Mouse (Mus musculus) heart, postnatal 0 days (tissue): ENCODE measurements at regions not wholly inside any gene's neighbourhood (a gene's known extent, or its start where the extent isn't known, plus 50 kb on each side); places are given as distances from the start of the nearest gene placed in this dataset.

Experiments used
- ATAC-seq: fragments of 200-750 bp; cut with Nextera tagmentation; 2 replicates; pipeline ENCODE4 v1.8.0; 2017; ENCODE audit warnings: low read depth, moderate number of reproducible peaks, moderate library complexity; ENCODE audit not compliant: insufficient read depth
- DNase-seq: peaks from one replicate; pipeline ENCODE4 v3.0.0-alpha.2; 2016; ENCODE audit warnings: low spot score
- H3K27ac ChIP-seq: fragments of 300-500 bp; sonication (generic); 2 replicates; pipeline ENCODE4 v1.5.1; 2014; ENCODE audit warnings: low read depth, mild to moderate bottlenecking
- H3K27me3 ChIP-seq: fragments of 300-500 bp; sonication (generic); 2 replicates; pipeline ENCODE4 v1.6.1; 2014; ENCODE audit warnings: low read length, mixed read lengths; ENCODE audit not compliant: control insufficient read depth, insufficient read depth
- H3K36me3 ChIP-seq: fragments of 300-500 bp; sonication (generic); replicated peaks from 2 replicates; pipeline ENCODE4 v1.6.1; 2014; ENCODE audit warnings: low read length, mixed read lengths; ENCODE audit not compliant: control insufficient read depth, insufficient read depth
- H3K4me1 ChIP-seq: fragments of 300-500 bp; sonication (generic); 2 replicates; pipeline ENCODE4 v1.6.1; 2014; ENCODE audit warnings: antibody characterized with exemption; ENCODE audit not compliant: control insufficient read depth, insufficient read depth
- H3K4me2 ChIP-seq: fragments of 300-500 bp; sonication (generic); 2 replicates; pipeline ENCODE4 v1.6.1; 2014; ENCODE audit warnings: low read depth, mild to moderate bottlenecking, low read length, moderate library complexity
- H3K4me3 ChIP-seq: fragments of 300-500 bp; sonication (generic); 2 replicates; pipeline ENCODE4 v1.5.1; 2014; ENCODE audit warnings: low read depth, low read length
- H3K9ac ChIP-seq: fragments of 300-500 bp; sonication (generic); replicated peaks from 2 replicates; pipeline ENCODE4 v1.6.1; 2014; ENCODE audit warnings: low read depth, low read length, mixed read lengths
- H3K9me3 ChIP-seq: fragments of 300-500 bp; sonication (generic); replicated peaks from 2 replicates; pipeline ENCODE4 v1.6.1; 2016; ENCODE audit warnings: low read length; ENCODE audit not compliant: control insufficient read depth
- CTCF ChIP-seq: IDR thresholded peaks from 2 replicates; pipeline ENCODE4 v1.5.1; 2016; ENCODE audit warnings: antibody characterized with exemption, control low read depth, low read depth
- EP300 ChIP-seq: IDR thresholded peaks from 2 replicates; pipeline ENCODE4 v1.6.1; 2016; ENCODE audit warnings: antibody characterized with exemption, low read depth
- WGBS: fragments of 180-500 bp; shearing (Covaris S2); extraction: QIAGEN DNeasy Blood & Tissue Kit; methylation state at CpG from one replicate; pipeline ENCODE4 v1.1.7; 2014; 5-methylcytosine and 5-hydroxymethylcytosine counted together

GRCm38 (mm10) chr3:42065962-42066361 is 323.6 kb downstream of the D3Ertd751e start:
- TF ChIP-seq CTCF: no peak
- TF ChIP-seq EP300: no peak
- Histone ChIP-seq H3K36me3 (no peaks in the 10 kb centered on the region), H3K27me3 (no peaks in the 10 kb centered on the region), H3K27ac (no peak overlapping the region), H3K9ac (no peak overlapping the region), H3K9me3 (no peaks in the 10 kb centered on the region), H3K4me2 (no peak overlapping the region), H3K4me3 (no peak overlapping the region), H3K4me1 (no peaks in the 10 kb centered on the region)
- ATAC-seq: no peak
- 33% methylated on average over 3 of the region's 3 CpGs for WGBS
- no peak for DNase-seq

GRCm38 (mm10) chr3:42067036-42067435 is 324.6 kb downstream of the D3Ertd751e start:
- Histone ChIP-seq H3K4me3 (no peak overlapping the region), H3K27me3 (no peaks in the 10 kb centered on the region), H3K36me3 (no peaks in the 10 kb centered on the region), H3K27ac (no peak overlapping the region), H3K9me3 (no peaks in the 10 kb centered on the region), H3K4me2 (no peak overlapping the region), H3K9ac (no peak overlapping the region), H3K4me1 (no peaks in the 10 kb centered on the region)
- TF ChIP-seq EP300 (no peak), CTCF (no peak)
- ATAC-seq (no peak), DNase-seq (no peak)
- 83% methylated on average over 5 of the region's 5 CpGs for WGBS

GRCm38 (mm10) chr3:42074532-42075287 is 332.3 kb downstream of the D3Ertd751e start:
- Histone ChIP-seq H3K9me3 (no peaks in the 10 kb centered on the region), H3K27ac (no peak overlapping the region), H3K9ac (no peak overlapping the region), H3K36me3 (no peaks in the 10 kb centered on the region), H3K4me1 (no peaks in the 10 kb centered on the region), H3K4me2 (no peak overlapping the region), H3K27me3 (no peaks in the 10 kb centered on the region), H3K4me3 (no peak overlapping the region)
- peak; percentile 8 for DNase-seq
- WGBS: 46% methylated on average over 11 of the region's 11 CpGs
- peak; percentile 48 for TF ChIP-seq CTCF
- TF ChIP-seq EP300: no peak
- ATAC-seq: no peak

GRCm38 (mm10) chr3:42110976-42111847 is 368.8 kb downstream of the D3Ertd751e start:
- no peak for ATAC-seq
- TF ChIP-seq EP300 (no peak), CTCF (peak; percentile 61)

GRCm38 (mm10) chr3:42129821-42130560 is 387.6 kb downstream of the D3Ertd751e start:
- ATAC-seq (no peak), DNase-seq (no peak)
- Histone ChIP-seq H3K27me3 (no peaks in the 10 kb centered on the region), H3K4me3 (no peak overlapping the region), H3K36me3 (no peaks in the 10 kb centered on the region), H3K27ac (no peak overlapping the region), H3K4me1 (no peaks in the 10 kb centered on the region), H3K9ac (no peak overlapping the region), H3K9me3 (no peaks in the 10 kb centered on the region), H3K4me2 (no peak overlapping the region)
- TF ChIP-seq CTCF (no peak), EP300 (no peak)
- 75% methylated on average over 3 of the region's 3 CpGs for WGBS

More at GRCm38 (mm10) chr3:42110976-42111847, 368.8 kb downstream of the D3Ertd751e start:
- H3K4me3 ChIP-seq: peak overlapping the region; percentile 21; the same call in 1 of the 2 replicates
- no peak overlapping the region for H3K9ac ChIP-seq
- DNase-seq: peak; percentile 20
- 42% methylated on average over 13 of the region's 13 CpGs for WGBS
- no peak overlapping the region; the same call in 1 of the 2 replicates for H3K4me2 ChIP-seq
- no peaks in the 10 kb centered on the region for H3K4me1 ChIP-seq
- no peak overlapping the region for H3K27ac ChIP-seq
- no peaks in the 10 kb centered on the region for H3K27me3 ChIP-seq
- no peaks in the 10 kb centered on the region for H3K36me3 ChIP-seq
- no peaks in the 10 kb centered on the region for H3K9me3 ChIP-seq
